8 mouse cellular contexts compared by ENCODE assay signal in the genomic region with DNA sequence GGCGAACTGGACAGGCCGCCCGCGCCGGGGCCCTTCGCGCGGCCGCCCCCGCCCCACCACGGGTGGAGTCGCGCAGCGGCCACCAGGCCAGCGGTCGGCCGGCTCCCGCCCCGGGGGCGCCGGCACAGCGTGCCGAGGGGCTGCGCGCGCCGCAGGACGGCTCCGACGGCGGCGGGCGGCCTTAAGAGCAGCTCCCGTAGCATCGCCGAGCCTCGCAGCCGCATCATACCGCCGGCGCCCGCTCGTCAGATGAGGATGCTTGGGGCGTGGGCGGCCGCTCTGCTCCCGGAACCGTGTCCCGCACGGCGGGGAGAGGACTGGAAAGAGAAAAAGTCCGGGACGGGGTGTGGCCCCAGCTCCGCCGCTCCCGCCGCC. TPM values are rescaled to one million over a fixed set of nuclear protein-coding genes. Genes with fewer than 3 reads are reported as not detected.
A peak's percentile ranks its signal among the peaks of the same experiment; 100 is the strongest.
DNase-seq lines count a peak whose midpoint lies in the region; ATAC-seq lines count a peak whose summit lies in the region.

No protein-coding gene starts in this region.

- H3K9me3 ChIP-seq in kidney, embryonic 16.5 days (ENCODE audit: low read length) = no peaks in the 10 kb centered on the region
- H3K9me3 ChIP-seq in hindbrain, embryonic 14.5 days (ENCODE audit: control insufficient read depth, low read length) = no peaks in the 10 kb centered on the region
- H3K9me3 ChIP-seq in midbrain, embryonic 16.5 days (replicated peaks; ENCODE audit: control insufficient read depth, low read length, poor library complexity, severe bottlenecking) = no peaks in the 10 kb centered on the region

- H3K9ac ChIP-seq in kidney, embryonic 16.5 days (replicated peaks; ENCODE audit: low read length) = peak overlapping the region; percentile 95
- H3K9ac ChIP-seq in hindbrain, embryonic 14.5 days = peak overlapping the region; percentile 82
- peak overlapping the region; percentile 97 for H3K9ac ChIP-seq in midbrain, embryonic 16.5 days (ENCODE audit: low read depth, low read length)

- ATAC-seq in kidney, embryonic 16.5 days (ENCODE audit: low FRiP score, low TSS enrichment) = peak; percentile 81
- ATAC-seq in hindbrain, embryonic 14.5 days (ENCODE audit: low FRiP score) = peak; percentile 82
- peak; percentile 83 for ATAC-seq in midbrain, embryonic 16.5 days
- ATAC-seq in megakaryocyte progenitor cell, adult 5-6 weeks (replicated peaks; ENCODE audit: poor library complexity) = no peak

- peak overlapping the region; percentile 95 for H3K27ac ChIP-seq in kidney, embryonic 16.5 days (ENCODE audit: low read length)
- peak overlapping the region; percentile 15; the same call in 1 of the 2 replicates for H3K27ac ChIP-seq in brown adipose tissue, adult 24 weeks (replicated peaks; ENCODE audit: low read depth, low read length)
- H3K27ac ChIP-seq in hindbrain, embryonic 14.5 days = peak overlapping the region; percentile 94
- H3K27ac ChIP-seq in midbrain, embryonic 16.5 days (ENCODE audit: low read length) = peak overlapping the region; percentile 97

- no peaks in the 10 kb centered on the region for H3K27me3 ChIP-seq in kidney, embryonic 16.5 days (ENCODE audit: insufficient read depth, low read length)
- H3K27me3 ChIP-seq in hindbrain, embryonic 14.5 days (ENCODE audit: control insufficient read depth, insufficient read depth, low read length) = no peaks in the 10 kb centered on the region
- no peaks in the 10 kb centered on the region for H3K27me3 ChIP-seq in midbrain, embryonic 16.5 days (ENCODE audit: control insufficient read depth, insufficient read depth, low read depth, low read length)

- 0% methylated on average over 35 of the region's 57 CpGs for WGBS in kidney, embryonic 16.5 days
- WGBS in hindbrain, embryonic 14.5 days = 0% methylated on average over 50 of the region's 57 CpGs
- WGBS in midbrain, embryonic 16.5 days = 0% methylated on average over 35 of the region's 57 CpGs

- H3K4me3 ChIP-seq in kidney, embryonic 16.5 days (ENCODE audit: low read length) = peak overlapping the region; percentile 93
- H3K4me3 ChIP-seq in brown adipose tissue, adult 24 weeks (ENCODE audit: insufficient read depth, low read depth, low read length) = peak overlapping the region; percentile 68
- peak overlapping the region; percentile 89 for H3K4me3 ChIP-seq in hindbrain, embryonic 14.5 days (replicated peaks; ENCODE audit: low read length)
- peak overlapping the region; percentile 98 for H3K4me3 ChIP-seq in midbrain, embryonic 16.5 days (ENCODE audit: low read depth, low read length)

- peak overlapping the region; percentile 76 for H3K4me2 ChIP-seq in kidney, embryonic 16.5 days (replicated peaks; ENCODE audit: low read depth, low read length)
- H3K4me2 ChIP-seq in hindbrain, embryonic 14.5 days (replicated peaks) = peak overlapping the region; percentile 58
- H3K4me2 ChIP-seq in midbrain, embryonic 16.5 days (ENCODE audit: low read length) = peak overlapping the region; percentile 77

- no peak for DNase-seq in kidney, adult 11 months
- peak; percentile 30 for DNase-seq in hindbrain, embryonic 14.5 days (ENCODE audit: low spot score)
- DNase-seq in adrenal gland, postnatal 10 days = no peak
- no peak for DNase-seq in MN1 (ENCODE audit: low spot score)

- H3K36me3 ChIP-seq in kidney, embryonic 16.5 days (ENCODE audit: insufficient read depth, low read length) = no peaks in the 10 kb centered on the region
- no peaks in the 10 kb centered on the region for H3K36me3 ChIP-seq in hindbrain, embryonic 14.5 days (replicated peaks; ENCODE audit: control insufficient read depth, insufficient read depth)
- H3K36me3 ChIP-seq in midbrain, embryonic 16.5 days (ENCODE audit: control insufficient read depth, insufficient read depth, low read length) = no peaks in the 10 kb centered on the region

- H3K4me1 ChIP-seq in kidney, embryonic 16.5 days (ENCODE audit: insufficient read depth, low read length) = peaks cover 15% of the 10 kb centered on the region
- peaks cover 4% of the 10 kb centered on the region for H3K4me1 ChIP-seq in brown adipose tissue, adult 24 weeks (ENCODE audit: control insufficient read depth, insufficient read depth, insufficient read length, low read length)
- H3K4me1 ChIP-seq in hindbrain, embryonic 14.5 days (replicated peaks; ENCODE audit: control insufficient read depth, insufficient read depth, low read length) = peaks cover 17% of the 10 kb centered on the region
- H3K4me1 ChIP-seq in midbrain, embryonic 16.5 days (ENCODE audit: control insufficient read depth, insufficient read depth, low read length) = peaks cover 15% of the 10 kb centered on the region

RNA-seq across cellular contexts. Expression of gene Gls, which starts 0.3 kb away (rescaled TPM):
- 18.9 and 19.6 TPM in 2 replicates for polyA plus RNA-seq in kidney, embryonic 16.5 days (2015; fragmentation: Nextera tagmentation; extraction: Ambion mirVana)
- 15.5 and 35.1 TPM in 2 replicates for polyA plus RNA-seq in brown adipose tissue, adult 24 weeks (2012; ENCODE audit: insufficient read depth, insufficient read length, missing spikeins)
- polyA plus RNA-seq in hindbrain, embryonic 14.5 days (2014; fragmentation: Nextera tagmentation; extraction: Ambion mirVana) = 53.6 and 61.9 TPM in 2 replicates
- polyA plus RNA-seq in midbrain, embryonic 16.5 days (2015; fragmentation: Nextera tagmentation; extraction: Ambion mirVana) = 35.0 and 36.9 TPM in 2 replicates
- total RNA-seq in adrenal gland, postnatal 10 days (2021) = 100 to 1,000 TPM in 1 of 2 experiments, 10 to 100 TPM in 1; 78.0 to 105 TPM
- 181 TPM in 2 replicates for total RNA-seq in megakaryocyte progenitor cell, adult 5-6 weeks (2015)
- total RNA-seq in megakaryocyte progenitor cell, adult 5-6 weeks (2017) = 156 and 186 TPM in 2 replicates

Comparison
In these comparisons a context has a peak if more than half of its experiments do, and no peak if none do; other contexts are left out.
1. H3K27ac ChIP-seq: peak in every context shown above with its lines; median percentile 97 in midbrain, embryonic 16.5 days; 95 in kidney, embryonic 16.5 days; 94 in hindbrain, embryonic 14.5 days; 15 in brown adipose tissue, adult 24 weeks.